Mouse (Mus musculus): ENCODE measurements around the gene Atp5b. TPM values are rescaled to one million over a fixed set of nuclear protein-coding genes. Genes with fewer than 3 reads are reported as not detected.
A peak's percentile ranks its signal among the peaks of the same experiment; 100 is the strongest.
"Not testable (repeated sequence)": the region's sequence is repeated elsewhere in the genome, so short reads cannot be mapped to it uniquely, and the experiment has no call there.

Atp5b gene
- polyA plus RNA-seq, 1 experiment from 2014 or later, result 2,052 TPM

- peaks cover 12% of the 10 kb centered on the region; the same call in 1 of the 2 replicates for H3K4me1 ChIP-seq (ENCODE audit: control insufficient read depth, insufficient read depth, low read length)
- peak within 1 kb of the TSS; percentile 87 for H3K4me2 ChIP-seq (replicated peaks; ENCODE audit: low read depth, low read length)
- H3K36me3 ChIP-seq (ENCODE audit: control insufficient read depth, insufficient read depth, low read length), result peaks cover 4% of the 10 kb centered on the region; the same call in 1 of the 2 replicates
- WGBS, result under 1% methylated on average over 63 of the region's 72 CpGs
- peak within 1 kb of the TSS; percentile 94 for H3K9ac ChIP-seq (replicated peaks; ENCODE audit: low read depth, low read length)
- H3K4me3 ChIP-seq (ENCODE audit: low read depth, low read length), result peak within 1 kb of the TSS; percentile 76
- peak; percentile 93 for ATAC-seq (ENCODE audit: insufficient number of reproducible peaks, insufficient read depth, low FRiP score, low read depth)
- H3K27me3 ChIP-seq (ENCODE audit: control insufficient read depth, insufficient read depth, low read length), result no peaks in the 10 kb centered on the region
- H3K27ac ChIP-seq (ENCODE audit: low read length), result peak within 1 kb of the TSS; percentile 99
- no peaks in the 10 kb centered on the region for H3K9me3 ChIP-seq (ENCODE audit: control insufficient read depth, low read depth, low read length)
Observed at GRCm38 (mm10) chr10:128058601-128059151, 24.4 kb upstream of the Atp5b start, which contains the start of gene Ptges3. Gene Ptges3 (plus strand): TSS chr10:128058954.

- peak; percentile 68 for ATAC-seq (ENCODE audit: insufficient number of reproducible peaks, insufficient read depth, low FRiP score, low read depth)
- WGBS, result under 1% methylated on average over 54 of the region's 62 CpGs
Observed at GRCm38 (mm10) chr10:128059207-128059981, 23.7 kb upstream of the Atp5b start.

GRCm38 (mm10) chr10:128061109-128061508 lies 22.0 kb upstream of the Atp5b start:
- peaks cover 12% of the 10 kb centered on the region; the same call in 1 of the 2 replicates for H3K4me1 ChIP-seq (ENCODE audit: control insufficient read depth, insufficient read depth, low read length)
- WGBS, result 85% methylated on average over 5 of the region's 5 CpGs
- H3K36me3 ChIP-seq (ENCODE audit: control insufficient read depth, insufficient read depth, low read length), result peaks cover 4% of the 10 kb centered on the region; the same call in 1 of the 2 replicates
- no peaks in the 10 kb centered on the region for H3K9me3 ChIP-seq (ENCODE audit: control insufficient read depth, low read depth, low read length)
- H3K9ac ChIP-seq (replicated peaks; ENCODE audit: low read depth, low read length), result no peak overlapping the region
- ATAC-seq (ENCODE audit: insufficient number of reproducible peaks, insufficient read depth, low FRiP score, low read depth), result no peak
- H3K4me3 ChIP-seq (ENCODE audit: low read depth, low read length), result peak overlapping the region; percentile 76; the same call in 1 of the 2 replicates
- no peak overlapping the region for H3K27ac ChIP-seq (ENCODE audit: low read length)
- H3K27me3 ChIP-seq (ENCODE audit: control insufficient read depth, insufficient read depth, low read length), result no peaks in the 10 kb centered on the region
- peak overlapping the region; percentile 81 for H3K4me2 ChIP-seq (replicated peaks; ENCODE audit: low read depth, low read length)

More at GRCm38 (mm10) chr10:128059207-128059981, 23.7 kb upstream of the Atp5b start:
- Histone ChIP-seq H3K4me2 (replicated peaks; ENCODE audit: low read depth, low read length) (peak overlapping the region; percentile 81), H3K4me1 (ENCODE audit: control insufficient read depth, insufficient read depth, low read length) (peaks cover 12% of the 10 kb centered on the region; the same call in 1 of the 2 replicates), H3K4me3 (ENCODE audit: low read depth, low read length) (peak overlapping the region; percentile 76), H3K9ac (replicated peaks; ENCODE audit: low read depth, low read length) (peak overlapping the region; percentile 94), H3K9me3 (ENCODE audit: control insufficient read depth, low read depth, low read length) (no peaks in the 10 kb centered on the region), H3K27me3 (ENCODE audit: control insufficient read depth, insufficient read depth, low read length) (no peaks in the 10 kb centered on the region), H3K36me3 (ENCODE audit: control insufficient read depth, insufficient read depth, low read length) (peaks cover 4% of the 10 kb centered on the region; the same call in 1 of the 2 replicates), H3K27ac (ENCODE audit: low read length) (peak overlapping the region; percentile 99)

GRCm38 (mm10) chr10:128062221-128062989 lies 20.7 kb upstream of the Atp5b start:
- Histone ChIP-seq H3K4me1 (ENCODE audit: control insufficient read depth, insufficient read depth, low read length) (peaks cover 12% of the 10 kb centered on the region; the same call in 1 of the 2 replicates), H3K4me3 (ENCODE audit: low read depth, low read length) (no peak overlapping the region), H3K27ac (ENCODE audit: low read length) (no peak overlapping the region), H3K9ac (replicated peaks; ENCODE audit: low read depth, low read length) (no peak overlapping the region), H3K36me3 (ENCODE audit: control insufficient read depth, insufficient read depth, low read length) (peaks cover 8% of the 10 kb centered on the region; the same call in 1 of the 2 replicates), H3K27me3 (ENCODE audit: control insufficient read depth, insufficient read depth, low read length) (no peaks in the 10 kb centered on the region), H3K9me3 (ENCODE audit: control insufficient read depth, low read depth, low read length) (no peaks in the 10 kb centered on the region), H3K4me2 (replicated peaks; ENCODE audit: low read depth, low read length) (no peak overlapping the region)
- WGBS, result 91% methylated on average over 6 of the region's 6 CpGs
- no peak for ATAC-seq (ENCODE audit: insufficient number of reproducible peaks, insufficient read depth, low FRiP score, low read depth)

- Histone ChIP-seq H3K36me3 (ENCODE audit: control insufficient read depth, insufficient read depth, low read length) (peaks cover 30% of the 10 kb centered on the region), H3K9ac (replicated peaks; ENCODE audit: low read depth, low read length) (no peak overlapping the region), H3K4me2 (replicated peaks; ENCODE audit: low read depth, low read length) (no peak overlapping the region), H3K4me3 (ENCODE audit: low read depth, low read length) (no peak overlapping the region), H3K27ac (ENCODE audit: low read length) (no peak overlapping the region), H3K4me1 (ENCODE audit: control insufficient read depth, insufficient read depth, low read length) (peaks cover 2% of the 10 kb centered on the region; the same call in 1 of the 2 replicates), H3K27me3 (ENCODE audit: control insufficient read depth, insufficient read depth, low read length) (no peaks in the 10 kb centered on the region), H3K9me3 (ENCODE audit: control insufficient read depth, low read depth, low read length) (peaks cover 4% of the 10 kb centered on the region; the same call in 1 of the 2 replicates)
- ATAC-seq (ENCODE audit: insufficient number of reproducible peaks, insufficient read depth, low FRiP score, low read depth), result no peak
- WGBS, result 77% methylated on average over 5 of the region's 5 CpGs
Observed at GRCm38 (mm10) chr10:128066072-128066471, 17.0 kb upstream of the Atp5b start.

GRCm38 (mm10) chr10:128069201-128069600 lies 13.9 kb upstream of the Atp5b start:
- Histone ChIP-seq H3K4me3 (ENCODE audit: low read depth, low read length) (no peak overlapping the region), H3K27me3 (ENCODE audit: control insufficient read depth, insufficient read depth, low read length) (no peaks in the 10 kb centered on the region), H3K36me3 (ENCODE audit: control insufficient read depth, insufficient read depth, low read length) (peaks cover 52% of the 10 kb centered on the region), H3K4me2 (replicated peaks; ENCODE audit: low read depth, low read length) (no peak overlapping the region), H3K27ac (ENCODE audit: low read length) (no peak overlapping the region), H3K9me3 (ENCODE audit: control insufficient read depth, low read depth, low read length) (peaks cover 4% of the 10 kb centered on the region; the same call in 1 of the 2 replicates), H3K4me1 (ENCODE audit: control insufficient read depth, insufficient read depth, low read length) (no peaks in the 10 kb centered on the region), H3K9ac (replicated peaks; ENCODE audit: low read depth, low read length) (no peak overlapping the region)
- 94% methylated on average over 4 of the region's 4 CpGs for WGBS
- no peak for ATAC-seq (ENCODE audit: insufficient number of reproducible peaks, insufficient read depth, low FRiP score, low read depth)

- not testable (repeated sequence) for H3K9ac ChIP-seq (replicated peaks; ENCODE audit: low read depth, low read length); H3K27ac ChIP-seq (ENCODE audit: low read length); H3K4me1 ChIP-seq (ENCODE audit: control insufficient read depth, insufficient read depth, low read length); H3K27me3 ChIP-seq (ENCODE audit: control insufficient read depth, insufficient read depth, low read length); H3K9me3 ChIP-seq (ENCODE audit: control insufficient read depth, low read depth, low read length); H3K4me2 ChIP-seq (replicated peaks; ENCODE audit: low read depth, low read length); H3K4me3 ChIP-seq (ENCODE audit: low read depth, low read length); ATAC-seq (ENCODE audit: insufficient number of reproducible peaks, insufficient read depth, low FRiP score, low read depth)
- WGBS, result 98% methylated on average over 2 of the region's 2 CpGs
- peaks cover 58% of the 10 kb centered on the region for H3K36me3 ChIP-seq (ENCODE audit: control insufficient read depth, insufficient read depth, low read length)
Observed at GRCm38 (mm10) chr10:128070432-128070831, 12.6 kb upstream of the Atp5b start.

GRCm38 (mm10) chr10:128078269-128078668 lies 4.8 kb upstream of the Atp5b start:
- not testable (repeated sequence) for H3K27ac ChIP-seq (ENCODE audit: low read length); H3K4me1 ChIP-seq (ENCODE audit: control insufficient read depth, insufficient read depth, low read length); H3K4me2 ChIP-seq (replicated peaks; ENCODE audit: low read depth, low read length); H3K4me3 ChIP-seq (ENCODE audit: low read depth, low read length); H3K27me3 ChIP-seq (ENCODE audit: control insufficient read depth, insufficient read depth, low read length); H3K9ac ChIP-seq (replicated peaks; ENCODE audit: low read depth, low read length); H3K9me3 ChIP-seq (ENCODE audit: control insufficient read depth, low read depth, low read length); ATAC-seq (ENCODE audit: insufficient number of reproducible peaks, insufficient read depth, low FRiP score, low read depth)
- WGBS, result 85% methylated on average over 5 of the region's 5 CpGs
- peaks cover 22% of the 10 kb centered on the region for H3K36me3 ChIP-seq (ENCODE audit: control insufficient read depth, insufficient read depth, low read length)
